Mouse (Mus musculus) bone marrow macrophage, adult 2 months (primary cell): ENCODE data around the gene Kat14. TPM values are rescaled to one million over a fixed set of nuclear protein-coding genes. Genes with fewer than 3 reads are reported as not detected.

Experiments used
- H3K27ac ChIP-seq: 2 replicates; pipeline ENCODE4 v1.5.1; 2012; ENCODE audit warnings: low read depth, low read length; ENCODE audit not compliant: insufficient read depth
- H3K4me1 ChIP-seq: 2 replicates; pipeline ENCODE4 v1.6.1; 2012; ENCODE audit warnings: low read length; ENCODE audit not compliant: control insufficient read depth, insufficient read depth
- H3K4me3 ChIP-seq: 2 replicates; pipeline ENCODE4 v1.5.1; 2012; ENCODE audit warnings: mild to moderate bottlenecking, low read length, moderate library complexity; ENCODE audit not compliant: insufficient read depth
- CTCF ChIP-seq: IDR thresholded peaks from 2 replicates; pipeline ENCODE4 v1.5.1; 2012; ENCODE audit warnings: low read depth, mild to moderate bottlenecking, low read length, moderate library complexity
- POLR2A ChIP-seq: IDR thresholded peaks from 2 replicates; pipeline ENCODE4 v1.6.1; 2012; ENCODE audit warnings: mild to moderate bottlenecking, low read depth, low read length, borderline replicate concordance
- polyA plus RNA-seq: library from polyadenylated mRNA; stranded (reverse); fragments of >200 nt; gene quantifications from 2 replicates; pipeline ENCODE4 v1.2.4, GENCODE M21; 2012; ENCODE audit not compliant: missing spikeins, insufficient read depth, insufficient read length

Kat14 gene
- polyA plus RNA-seq, result 23.7 and 33.0 TPM in 2 replicates

GRCm38 (mm10) chr2:144368400-144369019 lies at the start of gene Kat14, which contains the start of gene Pet117:
Kat14 (plus strand) TSS chr2:144368983.
Pet117 (plus strand) TSS chr2:144368996.
- TF ChIP-seq POLR2A (no peak), CTCF (no peak)
- Histone ChIP-seq H3K27ac (peak within 1 kb of the TSS; percentile 96), H3K4me1 (peaks cover 13% of the 10 kb centered on the region), H3K4me3 (peak within 1 kb of the TSS; percentile 86)

- no peak overlapping the region for H3K4me3 ChIP-seq
- no peak for TF ChIP-seq CTCF
- no peaks in the 10 kb centered on the region; the same call in 1 of the 2 replicates for H3K4me1 ChIP-seq
- no peak overlapping the region for H3K27ac ChIP-seq
Observed at GRCm38 (mm10) chr2:144324218-144324617, 44.6 kb upstream of the Kat14 start.

- Histone ChIP-seq H3K4me3 (no peak overlapping the region), H3K4me1 (no peaks in the 10 kb centered on the region), H3K27ac (no peak overlapping the region)
- TF ChIP-seq POLR2A (no peak), CTCF (no peak)
Observed at GRCm38 (mm10) chr2:144329451-144329850, 39.3 kb upstream of the Kat14 start.

GRCm38 (mm10) chr2:144329937-144330336 lies 38.8 kb upstream of the Kat14 start:
- Histone ChIP-seq H3K27ac (no peak overlapping the region), H3K4me1 (no peaks in the 10 kb centered on the region), H3K4me3 (no peak overlapping the region)
- no peak for TF ChIP-seq POLR2A
- no peak for TF ChIP-seq CTCF

GRCm38 (mm10) chr2:144330352-144330959 lies 38.3 kb upstream of the Kat14 start:
- H3K27ac ChIP-seq, result no peak overlapping the region
- TF ChIP-seq POLR2A (no peak), CTCF (no peak)
- H3K4me1 ChIP-seq, result no peaks in the 10 kb centered on the region
- H3K4me3 ChIP-seq, result peak overlapping the region; percentile 53

GRCm38 (mm10) chr2:144330960-144331371 lies 37.8 kb upstream of the Kat14 start:
- Histone ChIP-seq H3K27ac (no peak overlapping the region), H3K4me1 (no peaks in the 10 kb centered on the region), H3K4me3 (peak overlapping the region; percentile 53)
- TF ChIP-seq CTCF, result no peak
- TF ChIP-seq POLR2A, result no peak

- TF ChIP-seq POLR2A, result no peak
- no peak for TF ChIP-seq CTCF
- Histone ChIP-seq H3K27ac (no peak within 1 kb of the TSS), H3K4me3 (peak within 1 kb of the TSS; percentile 53)
Observed at GRCm38 (mm10) chr2:144331401-144332302, 37.1 kb upstream of the Kat14 start, which contains the start of gene Ovol2. Ovol2 (minus strand) TSS chr2:144332146.

GRCm38 (mm10) chr2:144332486-144332885 lies 36.3 kb upstream of the Kat14 start:
- H3K4me3 ChIP-seq, result peak overlapping the region; percentile 18
- TF ChIP-seq POLR2A (no peak), CTCF (no peak)
- no peak overlapping the region for H3K27ac ChIP-seq
- H3K4me1 ChIP-seq, result peaks cover 7% of the 10 kb centered on the region

More at GRCm38 (mm10) chr2:144331401-144332302, 37.1 kb upstream of the Kat14 start, which contains the start of gene Ovol2:
- H3K4me1 ChIP-seq, result peaks cover 3% of the 10 kb centered on the region

GRCm38 (mm10) chr2:144333138-144333842 lies 35.5 kb upstream of the Kat14 start:
- peak overlapping the region; percentile 18; the same call in 1 of the 2 replicates for H3K4me3 ChIP-seq
- H3K27ac ChIP-seq, result no peak overlapping the region
- H3K4me1 ChIP-seq, result peaks cover 9% of the 10 kb centered on the region
- TF ChIP-seq CTCF (no peak), POLR2A (no peak)
